Mouse (Mus musculus) ES-E14 (cell line): Measurements from ENCODE around the gene Gm13539.

ENCODE experiments used
- CHD2 ChIP-seq: IDR thresholded peaks from 2 replicates; pipeline ENCODE4 v1.6.1; 2014; ENCODE audit warnings: mild to moderate bottlenecking, low read depth, low read length, inconsistent platforms
- ZNF384 ChIP-seq: IDR thresholded peaks from 2 replicates; pipeline ENCODE4 v1.6.1; 2012; ENCODE audit warnings: low read depth, low read length, inconsistent platforms

- TF ChIP-seq ZNF384, result no peak
- no peak for TF ChIP-seq CHD2
Observed at GRCm38 (mm10) chr2:25754201-25754600, 27.9 kb upstream of the Gm13539 start.
